8 mouse cellular contexts compared by ENCODE assay signal in genomic region chr13:48552181-48553090, GRCm38 (mm10). TPM values are rescaled to one million over a fixed set of nuclear protein-coding genes. Genes with fewer than 3 reads are reported as not detected.
DNase-seq lines count a peak whose midpoint lies in the region; ATAC-seq and TF ChIP-seq lines count a peak whose summit lies in the region.

No protein-coding gene starts in this region.

- peak; percentile 28; the same call in 1 of the 2 replicates for TF ChIP-seq POLR2A in small intestine, adult 2 months (IDR thresholded peaks at IDR 0.05; ENCODE audit: low read depth, low read length)

- H3K27me3 ChIP-seq in small intestine, adult 2 months (ENCODE audit: control insufficient read depth, insufficient read depth, low read length) = no peaks in the 10 kb centered on the region

- no peak for TF ChIP-seq CTCF in small intestine, adult 2 months (IDR thresholded peaks at IDR 0.05; ENCODE audit: extremely low read depth, insufficient read length, insufficient replicate concordance, low read depth, low read length)

- peak; percentile 83 to 89 for ATAC-seq in hematopoietic stem cell, adult 5-6 weeks (replicated peaks in 1 of 2; ENCODE audit: insufficient read depth in 1 of 2, low FRiP score in 2 of 2, low TSS enrichment in 1 of 2, low read depth in 1 of 2, poor library complexity in 2 of 2, severe bottlenecking in 2 of 2)

- peak overlapping the region; percentile 56 for H3K4me3 ChIP-seq in brown adipose tissue, adult 24 weeks (ENCODE audit: insufficient read depth, low read depth, low read length)
- peak overlapping the region; percentile 57 for H3K4me3 ChIP-seq in small intestine, adult 2 months (ENCODE audit: low read depth, low read length)

- 6% methylated on average over 21 of the region's 21 CpGs for WGBS in small intestine, adult 2 months

- peaks cover 4% of the 10 kb centered on the region; the same call in 1 of the 2 replicates for H3K4me1 ChIP-seq in brown adipose tissue, adult 24 weeks (ENCODE audit: control insufficient read depth, insufficient read depth, insufficient read length, low read length)
- peaks cover 3% of the 10 kb centered on the region; the same call in 1 of the 2 replicates for H3K4me1 ChIP-seq in small intestine, adult 2 months (ENCODE audit: control insufficient read depth, insufficient read depth, insufficient read length, low read length)

- DNase-seq in NIH3T3 (ENCODE audit: low read depth) = peak; percentile 97
- peak; percentile 81 to 84 for DNase-seq in frontal cortex, postnatal 14 days (ENCODE audit: low spot score in 2 of 2)
- DNase-seq in layer of hippocampus, postnatal 10 days (ENCODE audit: low spot score in 2 of 2) = peak; percentile 88 to 91
- peak; percentile 96 for DNase-seq in lung, postnatal 10 days
- DNase-seq in embryo, embryonic 9.5 days (ENCODE audit: extremely low spot score) = no peak

- no peaks in the 10 kb centered on the region for H3K36me3 ChIP-seq in small intestine, adult 2 months (ENCODE audit: control insufficient read depth, insufficient read depth, low read length)

- H3K27ac ChIP-seq in brown adipose tissue, adult 24 weeks (replicated peaks; ENCODE audit: low read depth, low read length) = peak overlapping the region; percentile 72
- H3K27ac ChIP-seq in small intestine, adult 2 months (ENCODE audit: insufficient read depth, low read depth, low read length) = peak overlapping the region; percentile 94

RNA-seq across cellular contexts. Expression of gene A830005F24Rik, which starts 39.1 kb away (rescaled TPM):
- polyA plus RNA-seq in brown adipose tissue, adult 24 weeks (2012; ENCODE audit: insufficient read depth, insufficient read length, missing spikeins) = not detected in 2 replicates
- total RNA-seq in hematopoietic stem cell, adult 5-6 weeks (2017) = 1.1 and 1.7 TPM in 2 replicates
- 1 to 10 TPM; 1.8 to 1.9 TPM for total RNA-seq in layer of hippocampus, postnatal 10 days (2021)
- not detected in 2 replicates for polyA plus RNA-seq in small intestine, adult 2 months (2012; rRNA removed)

RNA-seq across cellular contexts. Expression of gene Zfp169, which starts 39.2 kb away (rescaled TPM):
- polyA plus RNA-seq in brown adipose tissue, adult 24 weeks (2012; ENCODE audit: insufficient read depth, insufficient read length, missing spikeins) = 0.71 and 2.9 TPM in 2 replicates
- 12.4 and 21.1 TPM in 2 replicates for total RNA-seq in hematopoietic stem cell, adult 5-6 weeks (2017)
- total RNA-seq in layer of hippocampus, postnatal 10 days (2021) = 10 to 100 TPM; 18.2 to 19.6 TPM
- 3.6 and 5.7 TPM in 2 replicates for polyA plus RNA-seq in small intestine, adult 2 months (2012; rRNA removed)
